Mouse (Mus musculus): ENCODE results near the gene Tfrc.

The Tfrc gene

DNA sequence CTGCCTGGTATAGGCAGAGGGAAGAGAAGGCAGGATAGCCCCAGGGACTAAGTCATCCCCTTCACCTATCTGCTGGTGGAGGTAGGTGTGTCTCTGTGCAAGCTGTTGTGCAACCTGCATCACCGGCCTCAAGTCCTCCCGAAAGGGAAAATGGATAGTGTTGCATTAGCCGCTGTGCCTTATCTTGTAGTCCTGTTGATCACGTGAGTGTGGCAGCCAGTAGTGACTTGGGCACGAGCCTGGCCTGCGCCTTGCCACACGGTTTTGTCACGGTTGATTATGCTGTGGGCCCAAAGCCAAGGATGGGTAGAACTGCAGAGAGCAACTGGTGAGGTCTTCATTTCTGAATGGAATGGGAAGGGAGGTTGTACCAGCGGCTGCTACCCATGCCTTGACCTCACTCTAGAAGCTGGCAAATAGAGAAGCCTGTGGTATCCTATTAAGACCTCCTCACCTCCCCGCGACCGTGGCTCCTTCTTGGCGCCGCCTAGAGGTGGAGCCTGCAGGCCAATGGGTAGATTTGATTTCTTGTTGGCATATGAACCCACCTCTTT, 36.7 kb downstream of the Tfrc start:
- in situ Hi-C loops (cut with MboI; ENCODE audit: low sequenced_read_pairs) = no loop called here

DNA sequence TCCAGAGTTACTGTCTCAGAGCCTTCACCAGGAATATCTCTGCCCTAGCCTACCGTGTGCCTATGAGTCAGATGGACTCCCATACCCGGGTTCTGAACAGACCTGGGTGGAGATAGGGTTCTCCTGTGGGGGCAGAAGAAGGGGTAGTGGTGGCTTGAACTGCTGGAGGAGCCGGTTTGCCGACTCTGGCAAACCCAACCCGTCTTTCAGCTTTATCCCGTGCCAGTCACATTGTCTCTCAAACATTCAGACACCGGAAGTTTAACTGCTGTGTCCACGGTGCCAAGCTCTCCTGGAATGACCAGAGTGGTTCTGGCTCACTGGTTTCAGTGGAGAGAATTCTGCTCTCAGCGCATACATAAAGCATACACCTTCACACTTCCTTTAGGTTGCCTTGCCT, 37.3 kb downstream of the Tfrc start:
- in situ Hi-C loops (cut with MboI; ENCODE audit: low sequenced_read_pairs) = no loop called here

DNA sequence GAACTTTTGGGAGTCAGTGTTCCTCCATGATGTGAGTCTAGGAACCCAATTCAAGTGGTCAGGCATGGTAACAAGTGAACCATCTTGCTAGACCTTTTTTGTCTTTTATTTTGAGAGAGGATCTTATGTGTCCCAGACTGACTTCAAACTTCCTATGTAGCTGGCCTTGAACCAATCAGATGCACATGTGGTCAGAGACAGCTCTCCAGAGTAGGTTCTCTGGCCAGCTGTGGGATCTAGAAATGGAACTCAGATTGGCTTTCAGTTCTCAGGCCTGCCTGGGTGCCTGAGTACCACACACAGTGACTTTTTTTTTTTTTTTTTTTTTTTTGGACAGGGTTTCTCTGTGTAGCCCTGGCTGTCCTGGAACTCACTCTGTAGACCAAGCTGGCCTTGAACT, 39.0 kb downstream of the Tfrc start:
- in situ Hi-C loops (cut with MboI; ENCODE audit: low sequenced_read_pairs) = no loop called here

DNA sequence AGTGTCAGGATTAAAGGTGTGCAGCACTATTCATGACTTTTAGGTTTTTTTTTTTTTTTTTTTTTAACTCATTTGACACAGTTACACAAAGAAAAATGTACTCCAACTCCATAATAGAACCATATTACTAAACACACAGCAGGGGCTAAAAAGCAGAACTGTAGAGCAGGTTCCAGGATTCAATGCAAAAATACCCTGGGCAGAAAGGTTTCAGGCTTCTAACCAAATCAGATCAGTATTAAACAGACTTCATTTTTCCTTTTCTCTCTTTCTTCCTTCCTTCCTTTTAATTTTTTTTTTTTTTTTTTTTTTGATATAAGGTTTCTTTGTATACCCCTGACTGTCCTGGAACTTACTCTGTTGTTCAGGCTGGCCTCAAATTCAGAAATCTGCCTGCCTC, 41.7 kb downstream of the Tfrc start:
- in situ Hi-C loops (cut with MboI; ENCODE audit: low sequenced_read_pairs) = no loop called here

DNA sequence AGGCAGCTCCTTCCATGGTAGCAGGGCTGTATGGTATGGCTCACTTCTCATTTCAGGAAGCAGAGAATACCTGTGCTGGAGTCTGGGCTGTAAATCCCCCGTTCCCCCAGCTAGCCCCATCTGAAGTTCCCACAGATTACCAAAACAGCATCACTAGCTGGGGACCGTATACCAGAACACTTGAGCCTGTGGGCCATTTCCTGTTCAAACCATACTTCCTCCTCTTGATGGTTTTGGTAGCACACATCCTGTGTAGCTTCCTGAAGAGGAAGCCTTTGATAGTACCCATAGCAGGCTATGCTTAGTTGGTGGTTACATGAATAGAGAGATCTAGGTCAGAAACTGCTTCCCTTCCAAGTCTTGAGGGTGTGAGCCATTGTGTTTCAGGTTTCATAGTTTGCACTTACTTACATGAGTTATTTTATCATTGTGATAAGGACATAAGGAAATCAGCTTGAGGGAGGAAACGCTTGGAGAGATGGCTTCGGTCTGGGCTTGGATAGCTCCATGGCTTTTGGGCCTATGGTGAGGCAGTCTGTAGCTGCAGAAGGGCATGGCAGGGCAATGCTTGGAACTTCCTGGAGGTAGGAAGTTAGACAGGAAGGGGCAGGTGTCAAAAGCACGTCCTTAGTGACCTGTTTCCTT, 42.4 kb downstream of the Tfrc start:
- in situ Hi-C loops (cut with MboI; ENCODE audit: low sequenced_read_pairs) = no loop called here

DNA sequence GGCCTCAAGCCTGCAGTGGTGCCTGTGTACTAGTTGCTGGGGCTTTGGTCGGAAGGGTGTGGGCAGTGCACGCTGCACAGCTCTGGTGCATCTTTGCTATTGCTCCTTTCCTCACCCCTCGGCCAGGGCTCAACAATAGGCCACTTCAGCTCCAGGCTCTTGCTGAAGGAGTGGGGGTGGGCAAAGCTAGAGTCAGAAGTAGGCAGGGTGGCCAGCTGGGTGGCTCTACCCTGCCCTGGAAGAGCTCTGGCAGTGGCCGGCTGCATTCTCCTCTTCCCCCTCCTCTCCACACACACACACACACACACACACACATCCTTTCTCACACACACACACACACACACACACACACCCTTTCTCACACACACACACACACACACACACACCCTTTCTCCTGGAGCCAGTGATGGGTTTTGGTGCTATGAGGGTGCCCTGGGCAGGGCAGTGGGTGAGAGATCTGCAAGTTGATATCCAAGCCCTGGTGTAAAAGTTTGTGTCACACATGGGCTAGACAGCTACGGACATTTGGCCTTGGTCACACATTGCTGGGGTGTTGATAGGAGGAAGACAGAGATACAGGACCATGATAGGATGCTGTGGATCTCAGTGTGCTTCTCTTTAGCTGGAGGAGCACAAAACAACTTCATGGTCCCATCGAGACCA, 45.5 kb downstream of the Tfrc start:
- in situ Hi-C loops (cut with MboI; ENCODE audit: low sequenced_read_pairs) = no loop called here

DNA sequence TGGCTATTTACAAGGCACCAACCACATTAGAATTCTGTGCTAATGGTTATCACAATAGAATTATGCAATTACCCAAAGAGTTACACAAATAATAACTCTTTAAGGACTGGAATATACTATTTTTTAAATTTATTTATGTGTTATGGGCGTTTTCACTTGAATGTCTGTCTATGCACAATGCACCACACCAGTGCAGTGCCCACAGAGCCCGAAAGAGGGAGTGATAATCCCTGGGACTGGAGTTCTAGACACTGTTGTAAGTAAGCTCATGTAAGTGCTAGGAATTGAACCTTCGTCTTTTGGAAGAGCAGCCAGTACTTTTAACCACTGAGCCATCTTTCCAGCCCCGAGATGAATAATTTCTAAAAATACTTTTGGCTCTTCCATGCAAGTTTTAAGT, 46.8 kb downstream of the Tfrc start:
- in situ Hi-C loops (cut with MboI; ENCODE audit: low sequenced_read_pairs) = no loop called here

DNA sequence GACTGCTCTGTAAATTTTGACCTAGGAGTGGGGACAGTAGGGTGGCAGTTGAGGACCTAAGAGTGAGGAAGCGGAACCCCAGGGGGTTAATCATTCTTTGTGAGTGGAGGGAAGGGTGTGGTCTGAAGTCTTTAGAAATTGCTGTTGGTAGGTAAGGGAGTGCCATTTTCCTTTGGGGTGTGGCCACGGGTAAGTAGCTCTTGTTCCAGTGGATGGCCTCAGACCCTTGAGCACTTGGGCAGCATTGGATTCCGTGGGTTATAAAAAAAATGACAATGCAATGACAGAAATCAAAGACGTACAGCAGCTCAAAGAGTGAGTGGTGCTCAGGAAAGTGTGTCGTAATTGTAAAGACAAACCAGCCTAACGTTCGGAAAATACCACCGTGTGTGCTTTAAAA, 47.6 kb downstream of the Tfrc start:
- in situ Hi-C loops (cut with MboI; ENCODE audit: low sequenced_read_pairs) = no loop called here

DNA sequence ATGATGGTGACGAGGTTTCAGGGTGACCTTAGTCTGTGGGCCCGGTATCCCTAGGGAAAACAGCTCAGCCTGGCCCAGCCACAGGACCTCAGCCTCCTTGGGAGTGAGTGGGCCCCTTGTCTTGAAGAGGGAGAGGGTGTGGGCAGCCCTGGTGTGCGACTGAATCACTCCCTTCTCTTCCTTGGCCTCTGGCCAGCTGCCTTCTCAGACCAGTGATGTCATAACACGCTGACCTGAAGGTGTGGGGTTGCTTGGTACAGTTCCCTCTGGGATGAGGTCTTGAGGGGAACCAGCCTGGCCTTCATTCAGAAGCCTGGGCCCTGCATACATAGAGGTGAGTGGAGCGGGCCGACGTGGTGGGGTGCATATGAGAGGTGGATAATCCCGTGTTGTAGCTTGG, 48.1 kb downstream of the Tfrc start:
- in situ Hi-C loops (cut with MboI; ENCODE audit: low sequenced_read_pairs) = no loop called here

DNA sequence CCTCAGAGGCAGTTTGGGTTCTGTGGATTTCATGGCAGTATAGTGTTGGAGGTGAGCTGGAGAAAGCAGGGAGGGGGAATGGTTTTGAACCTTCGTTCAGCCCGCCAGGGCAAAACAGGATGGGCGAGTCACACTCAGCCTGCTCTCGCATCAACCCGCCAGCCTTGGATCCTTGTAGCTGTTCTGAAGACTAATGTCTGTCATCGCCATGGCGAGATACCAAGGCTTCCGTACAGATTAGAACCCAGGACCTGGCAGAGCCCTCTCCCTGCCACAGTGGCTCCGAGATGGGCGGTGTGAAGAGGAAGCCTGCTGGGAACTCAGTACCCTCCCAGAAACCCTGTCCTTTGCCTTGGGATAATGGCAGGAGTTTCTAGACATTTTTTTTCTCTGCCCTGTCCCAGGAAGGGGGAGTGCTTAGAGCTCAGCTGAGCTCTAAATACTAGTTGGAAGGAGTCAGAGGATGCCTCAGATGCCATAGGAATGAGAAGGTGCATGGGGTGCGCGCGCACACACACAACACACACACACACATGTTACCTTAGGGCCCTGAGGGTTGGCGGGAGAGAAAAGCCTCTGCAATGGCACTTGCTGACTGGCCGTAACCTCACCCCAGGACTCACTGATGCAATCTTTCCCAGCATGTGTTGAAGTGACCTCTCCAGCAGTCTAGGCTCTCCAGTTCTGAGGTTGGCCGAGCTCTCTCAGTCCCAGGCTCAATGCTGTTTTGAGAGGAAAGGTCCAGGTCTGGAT, 49.0 kb downstream of the Tfrc start:
- in situ Hi-C loops (cut with MboI; ENCODE audit: low sequenced_read_pairs) = no loop called here

GRCm38 (mm10) chr16:32658743-32659171, 50.0 kb downstream of the Tfrc start:
- in situ Hi-C loops (cut with MboI; ENCODE audit: low sequenced_read_pairs) = no loop called here

- in situ Hi-C loops (cut with MboI; ENCODE audit: low sequenced_read_pairs) = no loop called here
Observed at GRCm38 (mm10) chr16:32659385-32659784, 50.7 kb downstream of the Tfrc start.

GRCm38 (mm10) chr16:32660095-32660494, 51.4 kb downstream of the Tfrc start:
- in situ Hi-C loops (cut with MboI; ENCODE audit: low sequenced_read_pairs) = no loop called here

- in situ Hi-C loops (cut with MboI; ENCODE audit: low sequenced_read_pairs) = no loop called here
Observed at GRCm38 (mm10) chr16:32660557-32661321, 52.0 kb downstream of the Tfrc start.

DNA sequence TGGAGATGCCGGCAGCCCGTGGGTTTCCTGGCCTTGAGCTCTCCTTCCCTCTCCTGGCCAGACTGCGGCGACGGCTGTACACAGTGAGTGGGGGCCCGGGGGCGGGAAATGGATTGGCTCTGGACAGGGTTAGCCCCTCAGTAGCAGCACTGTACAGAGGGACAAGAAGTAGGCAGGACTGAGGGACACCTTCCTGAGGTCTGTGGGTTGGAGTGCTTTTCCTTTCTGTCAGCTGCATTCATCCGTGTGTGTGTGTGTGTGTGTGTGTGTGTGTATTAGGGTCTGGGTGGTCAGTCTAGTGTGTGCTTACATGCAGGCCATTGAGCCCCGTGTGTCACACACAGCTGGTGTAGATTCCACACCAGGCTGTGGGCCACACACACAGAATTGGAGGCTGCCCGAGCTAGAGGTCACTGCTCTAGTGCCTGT, 52.8 kb downstream of the Tfrc start:
- in situ Hi-C loops (cut with MboI; ENCODE audit: low sequenced_read_pairs) = no loop called here

GRCm38 (mm10) chr16:32662372-32662771, 53.7 kb downstream of the Tfrc start:
- in situ Hi-C loops (cut with MboI; ENCODE audit: low sequenced_read_pairs) = no loop called here

GRCm38 (mm10) chr16:32663231-32663858, 54.6 kb downstream of the Tfrc start:
- in situ Hi-C loops (cut with MboI; ENCODE audit: low sequenced_read_pairs) = no loop called here

- in situ Hi-C loops (cut with MboI; ENCODE audit: low sequenced_read_pairs) = no loop called here
Observed at GRCm38 (mm10) chr16:32664211-32664610, 55.5 kb downstream of the Tfrc start.

- in situ Hi-C loops (cut with MboI; ENCODE audit: low sequenced_read_pairs) = no loop called here
Observed at GRCm38 (mm10) chr16:32665851-32666665, 57.3 kb downstream of the Tfrc start.
